Mouse (Mus musculus) activated CD4-positive, CD25-positive, alpha-beta regulatory T cell, adult 4 months (primary cell): ENCODE results near the gene Gid4. TPM values are rescaled to one million over a fixed set of nuclear protein-coding genes. Genes with fewer than 3 reads are reported as not detected.
"Not testable (repeated sequence)": the region's sequence is repeated elsewhere in the genome, so short reads cannot be mapped to it uniquely, and the experiment has no call there.

Experiments used
- ATAC-seq: one replicate; pipeline ENCODE4 v1.8.0; 2017
- polyA plus RNA-seq, 2 experiments: library from polyadenylated mRNA; unstranded; fragments of 100-300 nt; shearing (Covaris generic); gene quantifications; one replicate each; pipeline ENCODE4 v1.2.1; 2017

The Gid4 gene
- polyA plus RNA-seq, 2 experiments from 2014 or later, result 10.1 to 11.7 TPM

DNA sequence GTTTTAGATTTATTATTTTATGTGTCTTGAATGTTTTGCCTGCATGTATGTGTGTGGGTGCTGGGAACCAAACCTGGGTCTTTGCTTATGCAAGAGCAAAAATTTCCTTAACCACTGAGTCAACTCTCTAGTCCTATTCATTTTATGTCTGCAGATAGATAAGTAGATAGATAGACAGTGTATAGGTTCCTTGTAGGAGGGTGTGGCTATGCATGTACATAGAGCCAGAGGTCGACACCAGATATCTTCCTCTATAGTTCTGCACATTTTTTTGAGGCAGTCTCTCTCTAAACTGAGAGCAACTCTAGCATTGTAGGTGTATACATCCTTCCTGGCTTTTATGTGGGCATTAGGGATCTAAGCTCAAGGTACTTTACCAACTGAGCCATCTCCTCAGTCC lies 18.2 kb downstream of the Gid4 start:
- ATAC-seq, result no peak

DNA sequence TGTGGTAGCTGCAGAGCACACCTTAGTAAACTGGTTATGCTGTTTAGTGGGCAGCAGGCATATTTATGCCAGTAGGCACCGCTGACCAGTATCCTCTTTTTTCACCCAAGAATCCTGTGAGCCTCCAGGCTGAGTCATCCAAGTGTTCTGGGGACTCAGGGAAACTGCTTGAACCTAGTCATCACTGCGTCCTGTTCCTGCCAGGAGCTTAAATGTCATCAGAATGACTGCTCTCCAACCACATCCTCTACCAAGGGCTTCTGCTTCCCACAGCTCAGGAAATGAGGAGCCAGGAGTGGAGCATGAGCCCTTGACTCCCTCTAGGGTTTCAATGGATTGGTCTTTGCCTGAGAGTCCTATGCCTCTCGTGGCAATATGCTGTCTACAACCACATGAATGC lies 19.7 kb downstream of the Gid4 start:
- no peak for ATAC-seq

DNA sequence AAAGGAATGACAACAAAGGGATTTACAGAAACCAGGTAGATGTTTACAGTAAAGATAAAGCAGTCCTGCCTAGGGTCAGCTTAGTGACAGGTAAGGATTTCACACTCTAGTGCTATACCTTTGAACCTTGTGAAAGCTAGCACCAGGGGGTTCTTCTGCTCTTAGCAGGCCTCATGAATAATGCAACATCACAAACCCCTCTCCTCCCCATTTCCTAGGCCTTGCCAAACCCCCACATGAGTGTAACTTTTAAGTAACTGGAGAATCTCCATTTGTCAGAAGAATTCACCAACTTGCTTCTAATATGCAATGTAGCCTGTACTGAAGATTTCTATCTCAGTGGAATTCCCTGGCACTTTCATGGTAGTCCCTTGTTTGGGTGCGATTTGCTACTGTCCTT lies 22.7 kb downstream of the Gid4 start:
- ATAC-seq, result not testable (repeated sequence)

DNA sequence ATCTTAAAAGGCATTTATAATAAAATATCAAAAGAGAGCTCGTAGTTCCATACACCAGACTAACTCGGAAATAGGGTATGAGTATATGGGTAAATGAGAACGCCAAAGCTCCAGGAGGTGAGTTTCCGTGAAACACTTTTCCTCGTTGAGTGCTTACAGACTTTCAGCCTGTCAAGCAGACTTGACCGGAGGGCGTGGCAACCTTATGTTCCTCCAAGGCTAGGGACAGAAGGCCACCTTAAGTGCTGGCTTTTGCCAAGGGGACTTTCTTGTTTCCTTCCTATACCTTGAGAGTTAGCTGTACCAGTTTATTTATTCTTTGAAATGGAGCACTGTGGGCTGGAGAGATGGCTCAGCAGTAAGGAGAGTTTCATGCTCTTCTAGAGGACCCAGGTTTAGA lies 23.2 kb downstream of the Gid4 start:
- ATAC-seq, result no peak

DNA sequence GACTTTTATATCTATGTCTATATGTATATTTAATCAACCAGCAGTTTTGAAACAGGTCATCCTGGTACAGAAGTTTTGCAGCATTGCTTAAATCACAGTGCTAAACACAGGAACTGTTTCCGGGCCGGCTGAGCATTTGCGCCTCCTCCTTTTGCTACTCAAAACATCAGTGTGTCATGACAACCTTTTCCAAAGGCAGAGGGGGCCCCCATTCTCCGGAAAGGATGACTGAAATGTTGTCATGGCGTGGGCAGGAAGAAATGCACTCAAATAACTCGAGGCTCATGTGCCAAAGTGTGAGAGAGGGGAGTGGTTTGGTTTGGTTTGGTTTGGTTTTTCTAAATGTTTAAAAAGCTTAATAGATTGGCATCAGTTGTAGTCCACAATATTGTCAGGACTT lies 26.0 kb downstream of the Gid4 start:
- no peak for ATAC-seq

DNA sequence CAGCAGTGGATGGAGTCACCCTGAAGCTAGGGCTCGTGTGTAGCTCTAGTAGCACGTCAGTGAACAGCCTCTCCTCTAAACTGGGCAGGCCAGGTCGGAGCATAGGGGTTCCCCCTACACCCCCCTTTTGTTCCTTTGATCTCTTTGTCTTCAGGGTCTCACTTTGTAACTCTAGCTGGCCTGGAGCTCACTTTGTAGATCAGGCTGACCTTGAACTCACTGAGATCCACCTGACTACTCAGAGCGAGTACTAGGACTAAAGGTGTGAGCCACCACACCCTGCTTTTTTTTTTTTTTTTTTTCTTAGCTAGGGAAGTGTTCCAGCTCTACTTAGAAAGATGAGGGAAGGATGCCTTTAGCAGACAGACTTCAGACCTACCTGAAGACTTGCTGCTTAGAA lies 27.1 kb downstream of the Gid4 start:
- ATAC-seq, result no peak

DNA sequence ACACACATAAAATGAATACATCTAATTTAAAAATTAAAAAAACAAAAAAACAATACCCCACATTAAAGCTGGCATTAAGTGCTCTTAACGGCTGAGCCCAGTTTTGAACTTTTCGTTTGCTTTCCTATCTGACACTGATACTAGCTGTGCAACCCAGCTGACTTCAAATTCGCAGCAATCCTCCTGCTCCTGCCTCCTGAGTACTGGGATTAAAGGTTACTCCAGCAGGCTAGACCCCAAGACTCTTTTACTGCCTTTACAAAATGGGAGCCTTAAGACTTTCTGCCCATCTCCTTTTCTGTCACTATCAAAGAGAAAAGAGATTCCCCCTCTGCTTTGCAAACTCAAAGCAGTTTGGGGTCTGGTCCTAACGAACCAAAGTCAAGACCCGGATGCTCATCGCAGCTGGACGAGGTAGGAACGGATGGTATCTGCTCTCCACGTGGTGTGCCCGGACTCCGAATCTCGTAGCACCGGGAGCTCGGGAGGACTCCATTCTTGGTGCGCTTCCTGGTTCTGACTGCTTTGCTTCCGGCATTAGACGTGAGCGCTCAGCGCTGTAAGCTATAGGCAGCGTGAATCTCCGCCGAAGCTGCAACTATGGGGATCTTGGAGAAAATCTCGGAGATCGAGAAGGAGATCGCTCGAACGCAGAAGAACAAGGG lies 37.3 kb downstream of the Gid4 start, which contains the start of gene Drg2:
Gene Drg2 (plus strand): TSS at position 512 of the 665 bp plus-strand sequence.
- ATAC-seq, result peak; percentile 89

DNA sequence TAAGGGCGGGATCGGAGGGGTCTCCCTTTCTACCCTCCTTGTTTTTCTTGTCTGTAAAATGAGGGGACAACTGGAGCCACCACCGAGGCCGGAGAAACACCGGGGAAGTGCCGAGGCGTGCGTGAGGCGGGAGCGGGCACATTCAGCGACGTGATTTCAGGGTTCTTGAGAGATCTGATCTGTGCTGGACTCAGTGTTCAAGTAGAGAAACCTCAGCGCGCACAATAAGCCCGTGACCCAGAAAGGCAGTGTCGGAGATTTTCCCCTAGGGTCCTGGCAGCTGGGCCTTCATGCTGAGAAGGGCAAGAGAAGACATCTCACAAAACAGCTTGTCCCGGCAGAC lies 37.8 kb downstream of the Gid4 start:
- ATAC-seq, result peak; percentile 27

DNA sequence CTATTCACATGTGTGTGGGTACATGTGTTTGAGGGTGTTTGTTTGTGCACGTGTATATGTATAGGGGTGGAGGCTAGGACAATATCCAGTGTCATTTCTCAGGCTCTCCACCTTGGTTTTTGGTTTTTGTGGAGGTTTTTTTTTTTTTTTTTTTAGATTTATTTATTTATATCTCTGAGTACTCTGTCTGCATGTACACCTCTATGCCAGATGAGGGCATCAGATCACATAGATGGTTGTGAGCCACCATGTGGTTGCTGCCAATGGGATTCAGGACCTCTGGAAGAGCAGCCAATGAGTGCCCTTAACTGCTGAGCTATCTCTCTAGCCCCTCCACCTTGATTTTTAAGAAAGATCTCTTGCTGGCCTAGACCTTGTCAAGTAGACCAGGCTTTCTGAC lies 41.0 kb downstream of the Gid4 start:
- ATAC-seq, result no peak

DNA sequence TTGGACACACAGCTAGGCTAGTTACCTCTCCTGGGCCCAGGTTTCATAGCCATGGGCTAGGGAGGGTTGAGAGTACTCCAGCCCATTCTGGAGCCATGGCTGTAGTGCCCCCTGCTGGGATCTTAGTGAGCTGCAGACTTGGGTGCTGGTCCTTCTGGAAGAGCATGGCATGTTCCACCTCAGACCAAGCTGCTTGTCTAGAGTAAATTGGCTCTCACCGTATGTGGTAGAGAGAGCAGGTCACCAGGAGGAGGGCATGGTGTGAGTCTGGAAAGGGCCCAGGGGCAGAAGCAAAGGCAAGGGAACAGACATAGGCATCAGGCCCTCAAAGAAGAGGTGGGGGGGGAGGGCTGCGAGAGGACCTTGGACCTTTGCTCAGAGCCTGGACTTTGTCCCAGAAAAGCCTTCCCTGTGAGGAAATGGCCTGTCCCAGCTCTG lies 49.0 kb downstream of the Gid4 start:
- no peak for ATAC-seq

DNA sequence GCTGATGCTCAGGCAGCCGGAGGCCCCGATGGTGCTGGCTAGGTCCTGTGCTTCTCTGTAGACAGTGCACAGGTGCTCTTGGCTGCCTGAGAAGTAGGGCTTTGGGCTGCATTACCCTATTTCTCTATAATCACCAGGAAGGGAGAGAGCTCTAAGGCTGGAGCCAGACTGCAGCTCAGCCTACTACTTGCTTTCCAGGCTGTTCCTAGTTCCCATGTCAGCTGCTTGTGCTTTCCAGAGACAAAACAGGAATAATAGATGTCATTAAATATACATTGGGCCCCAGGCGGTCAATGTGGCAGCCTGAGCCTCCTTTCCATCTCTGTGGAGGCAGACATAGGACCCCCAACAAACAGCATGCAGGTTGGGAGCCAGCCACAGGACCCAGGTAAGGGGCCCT lies 52.1 kb downstream of the Gid4 start, which contains the start of gene Myo15:
Gene Myo15 (plus strand): TSS at position 301 of the 400 bp plus-strand sequence.
- no peak for ATAC-seq

DNA sequence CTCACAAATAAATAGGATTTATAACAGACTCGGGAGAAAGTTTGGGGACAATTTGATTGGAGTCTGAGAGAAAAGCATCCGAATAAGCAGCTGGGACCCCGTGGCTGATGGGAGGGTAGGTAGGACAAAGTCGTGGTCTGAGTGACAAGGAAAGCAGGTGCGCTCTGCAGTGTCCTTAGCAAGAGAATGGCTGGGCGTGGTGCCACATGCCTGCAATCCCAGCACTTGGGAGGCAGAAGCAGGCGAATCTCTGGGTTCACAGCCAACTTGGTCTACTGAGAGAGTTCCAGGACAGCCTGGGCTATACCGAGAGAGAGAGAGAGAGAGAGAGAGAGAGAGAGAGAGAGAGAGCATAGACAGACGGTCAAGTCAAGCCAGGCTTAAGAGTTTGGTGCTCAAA lies 53.8 kb downstream of the Gid4 start:
- ATAC-seq, result no peak

DNA sequence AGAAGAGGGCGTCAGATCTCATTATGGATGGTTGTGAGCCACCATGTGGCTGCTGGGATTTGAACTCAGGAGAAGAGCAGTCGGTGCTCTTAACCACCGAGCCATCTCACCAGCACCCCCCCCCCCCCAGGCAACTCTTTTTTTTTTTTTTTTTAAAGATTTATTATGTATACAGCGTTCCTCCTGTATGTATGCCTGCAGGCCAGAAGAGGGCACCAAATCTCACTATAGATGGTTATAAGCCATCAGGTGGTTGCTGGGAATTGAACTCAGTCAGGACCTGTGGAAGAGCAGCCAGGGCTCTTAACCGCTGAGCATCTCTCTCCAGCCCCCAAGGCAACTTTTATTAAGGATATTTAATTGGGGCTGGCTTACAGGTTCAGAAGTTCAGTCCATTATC lies 57.6 kb downstream of the Gid4 start:
- no peak for ATAC-seq

DNA sequence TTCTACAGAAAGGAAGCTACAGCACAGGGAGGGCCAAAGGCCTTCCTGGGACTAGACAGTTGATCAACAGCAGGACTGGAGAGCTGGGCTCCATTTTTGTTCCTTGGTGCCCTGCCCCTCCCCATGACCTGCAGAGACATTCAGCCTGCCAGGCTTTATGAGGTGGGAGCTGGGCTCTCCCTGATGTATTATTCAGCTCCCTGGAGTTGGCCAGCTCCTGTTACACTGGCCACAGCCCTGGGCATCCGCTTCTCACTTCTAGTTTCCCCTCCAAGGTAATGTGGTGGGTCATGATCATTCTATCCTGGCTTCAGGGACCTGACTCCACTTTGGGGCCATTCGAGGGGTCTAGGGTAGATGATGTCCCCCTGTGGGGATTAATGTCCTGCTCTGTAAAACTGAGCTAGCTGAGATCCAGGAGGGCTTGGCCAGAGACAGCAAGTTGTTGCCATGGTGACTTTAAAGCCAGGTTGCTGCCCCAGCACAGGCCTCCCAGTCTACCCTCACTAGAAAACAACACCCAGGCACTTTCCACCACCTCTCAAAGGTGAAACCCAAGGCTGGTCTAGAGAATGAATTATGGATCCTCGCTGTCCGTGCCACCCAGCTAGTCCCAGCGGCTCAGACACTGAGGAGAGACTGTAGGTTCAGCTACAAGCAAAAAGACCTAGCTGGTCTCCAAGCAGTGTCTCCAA lies 58.9 kb downstream of the Gid4 start:
- ATAC-seq, result no peak

DNA sequence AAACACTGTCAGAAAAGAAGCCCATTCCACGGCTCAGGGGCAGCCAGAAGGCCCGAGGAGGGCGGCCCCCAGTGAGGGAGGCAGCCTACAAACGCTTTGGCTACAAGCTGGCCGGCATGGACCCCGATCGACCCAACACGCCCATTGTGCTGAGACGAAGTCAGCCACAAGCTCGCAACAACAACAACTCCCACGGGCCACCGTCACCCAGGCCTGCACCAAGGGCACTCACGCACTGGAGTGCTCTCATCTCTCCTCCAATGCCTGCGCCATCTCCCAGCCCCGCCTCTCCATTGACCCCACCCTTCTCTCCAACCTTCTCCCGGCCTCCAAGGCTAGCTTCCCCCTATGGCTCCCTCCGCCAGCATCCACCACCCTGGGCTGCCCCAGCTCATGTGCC lies 61.2 kb downstream of the Gid4 start:
- ATAC-seq, result no peak

DNA sequence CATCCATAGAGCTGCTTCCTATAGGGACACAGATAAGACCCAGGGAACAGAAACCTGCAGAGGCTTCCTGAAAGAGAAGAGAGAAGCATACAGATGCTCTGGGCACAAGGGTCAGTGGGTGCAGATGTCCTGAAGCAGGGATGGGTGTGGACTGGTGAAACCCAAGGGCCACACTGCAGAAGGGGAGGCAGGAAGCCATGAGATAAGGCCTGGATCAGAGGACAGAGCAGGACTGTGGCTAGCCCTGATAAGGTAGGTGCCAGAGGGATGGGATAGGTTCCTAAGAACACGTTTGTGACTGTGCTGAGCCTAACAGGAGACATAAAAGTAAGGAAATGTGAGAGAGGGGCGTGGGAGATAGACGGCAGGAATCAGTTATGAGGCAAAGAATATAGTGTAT lies 69.3 kb downstream of the Gid4 start:
- ATAC-seq, result no peak

DNA sequence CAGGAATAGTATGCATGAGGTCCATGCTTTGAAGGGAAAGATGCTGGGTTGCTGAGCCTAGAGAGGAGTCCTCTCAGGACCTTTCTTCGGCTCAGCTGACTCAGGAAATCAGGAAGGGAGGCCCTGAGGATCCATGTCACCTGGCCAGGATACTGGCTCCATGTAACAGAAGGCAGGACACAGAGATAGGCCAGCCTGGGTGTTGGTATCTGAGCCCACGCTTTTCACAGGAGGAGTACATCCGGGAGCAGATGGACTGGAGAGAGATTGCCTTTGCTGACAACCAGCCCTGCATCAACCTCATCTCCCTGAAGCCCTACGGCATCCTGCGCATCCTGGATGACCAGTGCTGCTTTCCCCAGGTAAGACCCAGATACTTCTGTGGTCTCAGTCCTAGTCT lies 75.8 kb downstream of the Gid4 start:
- no peak for ATAC-seq

DNA sequence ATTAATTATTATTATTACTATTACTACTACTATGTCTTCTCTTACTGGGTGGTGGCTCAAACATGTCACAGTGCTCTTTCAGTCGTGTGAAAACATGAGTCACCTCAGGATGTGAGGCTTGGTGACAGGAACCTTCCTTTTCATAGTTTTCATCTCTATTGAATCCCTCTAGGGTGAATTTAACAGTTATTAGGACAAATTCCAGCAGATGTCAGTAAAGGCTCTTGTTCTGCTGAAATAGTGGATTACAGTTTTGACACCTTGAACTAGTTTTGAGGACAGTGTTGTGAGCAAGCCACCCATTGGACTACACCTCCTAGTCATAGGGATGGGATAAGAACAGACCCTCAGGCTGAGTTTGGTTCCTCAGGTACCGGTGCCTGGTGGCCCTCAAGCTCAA lies 78.7 kb downstream of the Gid4 start:
- ATAC-seq, result no peak

Other genes with a start within 250 kb of the Gid4 start
- 10 to 100 TPM; 23.6 to 35.9 TPM for gene Srebf1, start 194.6 kb upstream of the Gid4 start, polyA plus RNA-seq
- gene Tom1l2, start 64.2 kb upstream of the Gid4 start, polyA plus RNA-seq, result 10 to 100 TPM; 15.2 to 20.8 TPM
- under 1 TPM; 0.22 to 0.34 TPM for gene Drc3, start 63.8 kb upstream of the Gid4 start, polyA plus RNA-seq
- 10 to 100 TPM; 35.3 to 36.3 TPM for gene Atpaf2, start 1.3 kb downstream of the Gid4 start, polyA plus RNA-seq
- 10 to 100 TPM; 49.7 to 57.8 TPM for gene Drg2, start 37.4 kb downstream of the Gid4 start, polyA plus RNA-seq
- under 1 TPM in 1 of 2 experiments, not detected in 1; 0.03 TPM for gene Myo15, start 52.2 kb downstream of the Gid4 start, polyA plus RNA-seq
- gene Alkbh5, start 119.2 kb downstream of the Gid4 start, polyA plus RNA-seq, result 10 to 100 TPM; 31.4 to 40.9 TPM